Comparison of ENCODE assay signal across 10 mouse cellular contexts in the genomic region with DNA sequence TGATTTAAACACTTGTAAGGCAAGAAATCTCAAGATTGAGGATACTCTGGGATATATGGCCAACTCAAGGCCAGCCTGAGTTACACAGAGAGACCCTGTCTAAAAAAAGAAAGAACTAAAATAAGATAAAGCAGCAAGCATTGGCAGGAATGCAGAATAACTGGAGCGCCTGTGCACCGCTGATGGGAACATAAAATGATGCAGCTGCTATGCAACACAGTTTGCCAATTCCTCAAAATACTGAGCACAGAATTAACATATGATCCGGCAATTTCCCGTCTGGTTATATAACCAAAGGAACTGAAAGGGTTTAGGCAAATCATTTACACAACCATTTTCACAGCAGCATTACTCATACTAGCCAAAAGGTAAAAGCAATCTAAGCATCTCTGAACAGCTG. TPM values are rescaled to one million over a fixed set of nuclear protein-coding genes. Genes with fewer than 3 reads are reported as not detected.
DNase-seq lines count a peak whose midpoint lies in the region; ATAC-seq lines count a peak whose summit lies in the region.
"Had no signal": no experiment of that assay in that cellular context is flagged by ENCODE, and none has a peak within 500 bp of the region (broad histone marks: within the 10 kb centered on the region; RNA-seq: fewer than 3 reads in every experiment).

No protein-coding gene starts in this region.

- no peaks in the 10 kb centered on the region for H3K27me3 ChIP-seq in embryonic facial prominence, embryonic 14.5 days (replicated peaks; ENCODE audit: control insufficient read depth, insufficient read depth, low read length)
- H3K27me3 ChIP-seq in embryonic facial prominence, embryonic 10.5 days (replicated peaks; ENCODE audit: low read depth, poor library complexity, severe bottlenecking): no peaks in the 10 kb centered on the region
- no peaks in the 10 kb centered on the region for H3K27me3 ChIP-seq in heart, embryonic 15.5 days
- H3K27me3 ChIP-seq: midbrain, embryonic 12.5 days had no signal

- DNase-seq in embryonic facial prominence, embryonic 14.5 days (ENCODE audit: low spot score): peak; percentile 29
- no peak for DNase-seq in embryonic facial prominence, embryonic 10.5 days (ENCODE audit: low spot score)
- DNase-seq in layer of hippocampus, adult 11-12 months (ENCODE audit: low spot score): peak; percentile 78
- DNase-seq in layer of hippocampus, postnatal 25 days (ENCODE audit: extremely low spot score in 1 of 2, low spot score in 1 of 2): no peak
- peak; percentile 40 to 62 for DNase-seq in left cerebral cortex, postnatal 36 days (ENCODE audit: low spot score in 2 of 2)
- DNase-seq in gastrocnemius, postnatal 4 days (ENCODE audit: low spot score in 2 of 2): no peak
- DNase-seq in gastrocnemius, postnatal 10 days: no peak
- DNase-seq: retina, postnatal 1 day had no signal

- no peak overlapping the region for H3K9ac ChIP-seq in embryonic facial prominence, embryonic 14.5 days (ENCODE audit: low read depth, low read length)
- H3K9ac ChIP-seq in heart, embryonic 15.5 days: no peak overlapping the region
- H3K9ac ChIP-seq: midbrain, embryonic 12.5 days had no signal

- no peak overlapping the region for H3K27ac ChIP-seq in embryonic facial prominence, embryonic 14.5 days (replicated peaks; ENCODE audit: low read depth, low read length)
- H3K27ac ChIP-seq in embryonic facial prominence, embryonic 10.5 days (replicated peaks): no peak overlapping the region
- H3K27ac ChIP-seq in heart, embryonic 15.5 days: peak overlapping the region; percentile 51
- H3K27ac ChIP-seq: midbrain, embryonic 12.5 days had no signal

- intact Hi-C loops in left cerebral cortex, postnatal 36 days (cut with DNase I): no loop called here

- H3K36me3 ChIP-seq in embryonic facial prominence, embryonic 14.5 days (ENCODE audit: control insufficient read depth, insufficient read depth, low read length): no peaks in the 10 kb centered on the region
- no peaks in the 10 kb centered on the region; the same call in 1 of the 2 replicates for H3K36me3 ChIP-seq in embryonic facial prominence, embryonic 10.5 days (replicated peaks)
- H3K36me3 ChIP-seq in heart, embryonic 15.5 days: no peaks in the 10 kb centered on the region
- H3K36me3 ChIP-seq: midbrain, embryonic 12.5 days had no signal

- 0 out of 2 replicates have a peak, but pooled peaks cover 6% of the 10 kb centered on the region for H3K4me1 ChIP-seq in embryonic facial prominence, embryonic 14.5 days (ENCODE audit: control insufficient read depth, insufficient read depth, low read length)
- H3K4me1 ChIP-seq in embryonic facial prominence, embryonic 10.5 days: peaks cover 7% of the 10 kb centered on the region
- peaks cover 38% of the 10 kb centered on the region for H3K4me1 ChIP-seq in heart, embryonic 15.5 days (replicated peaks)

- H3K4me3 ChIP-seq in embryonic facial prominence, embryonic 14.5 days (ENCODE audit: low read depth, low read length): no peak overlapping the region
- no peak overlapping the region for H3K4me3 ChIP-seq in embryonic facial prominence, embryonic 10.5 days
- no peak overlapping the region for H3K4me3 ChIP-seq in heart, embryonic 15.5 days
- H3K4me3 ChIP-seq: midbrain, embryonic 12.5 days had no signal

- 78% methylated on average over 4 of the region's 4 CpGs for WGBS in embryonic facial prominence, embryonic 14.5 days
- 92% methylated on average over 4 of the region's 4 CpGs for WGBS in embryonic facial prominence, embryonic 10.5 days
- 40% methylated on average over 4 of the region's 4 CpGs for WGBS in heart, embryonic 15.5 days

- no peaks in the 10 kb centered on the region for H3K9me3 ChIP-seq in embryonic facial prominence, embryonic 14.5 days (ENCODE audit: control insufficient read depth, low read length)
- H3K9me3 ChIP-seq in embryonic facial prominence, embryonic 10.5 days: no peaks in the 10 kb centered on the region
- H3K9me3 ChIP-seq in heart, embryonic 15.5 days (replicated peaks): no peaks in the 10 kb centered on the region
- H3K9me3 ChIP-seq: midbrain, embryonic 12.5 days had no signal

- no peak overlapping the region for H3K4me2 ChIP-seq in embryonic facial prominence, embryonic 14.5 days (ENCODE audit: low read depth, low read length)
- H3K4me2 ChIP-seq in heart, embryonic 15.5 days: no peak overlapping the region
- H3K4me2 ChIP-seq: midbrain, embryonic 12.5 days had no signal

- no peak for ATAC-seq in embryonic facial prominence, embryonic 14.5 days (ENCODE audit: low read depth)
- ATAC-seq in heart, embryonic 15.5 days (replicated peaks; ENCODE audit: insufficient number of reproducible peaks, insufficient read depth, low FRiP score, low read depth): no peak

RNA-seq across cellular contexts. Expression of a gene that starts 30.0 kb away (rescaled TPM):
- polyA plus RNA-seq in embryonic facial prominence, embryonic 14.5 days (2014; fragmentation: Nextera tagmentation; extraction: Ambion mirVana): 17.8 and 22.4 TPM in 2 replicates
- 11.3 and 13.3 TPM in 2 replicates for polyA plus RNA-seq in embryonic facial prominence, embryonic 10.5 days (2016; fragmentation: Nextera tagmentation; extraction: Ambion mirVana)
- total RNA-seq in layer of hippocampus, postnatal 25 days (2021): 100 to 1,000 TPM; 399 to 433 TPM
- 16.6 and 21.8 TPM in 2 replicates for polyA plus RNA-seq in heart, embryonic 15.5 days (2015; fragmentation: Nextera tagmentation; extraction: Ambion mirVana)
- 100 to 1,000 TPM; 399 to 437 TPM for total RNA-seq in left cerebral cortex, postnatal 36 days (2021)
- 10 to 100 TPM; 57.9 to 69.9 TPM for total RNA-seq in gastrocnemius, postnatal 4 days (2021)
- 10 to 100 TPM; 35.7 to 45.3 TPM for total RNA-seq in gastrocnemius, postnatal 10 days (2021)

Comparison
In these comparisons a context has a peak if more than half of its experiments do, and no peak if none do; other contexts are left out.
1. DNase-seq: peak in embryonic facial prominence, embryonic 14.5 days (single experiment), layer of hippocampus, adult 11-12 months (single experiment) and left cerebral cortex, postnatal 36 days (2 of 2); none in embryonic facial prominence, embryonic 10.5 days (single experiment), layer of hippocampus, postnatal 25 days (0 of 2), gastrocnemius, postnatal 4 days (0 of 2) and gastrocnemius, postnatal 10 days (single experiment).
2. RNA of a gene that starts 30.0 kb away (total RNA-seq): 399 to 437 TPM in left cerebral cortex, postnatal 36 days and 399 to 433 TPM in layer of hippocampus, postnatal 25 days; 57.9 to 69.9 TPM in gastrocnemius, postnatal 4 days and 35.7 to 45.3 TPM in gastrocnemius, postnatal 10 days; every median in the first group is over 4 times any median in the second.